Mouse (Mus musculus) mesoderm, embryonic 11.5 days (tissue): ENCODE results near the gene Slc26a9.
"Not testable (repeated sequence)": the region's sequence is repeated elsewhere in the genome, so short reads cannot be mapped to it uniquely, and the experiment has no call there.

Experiments
- DNase-seq: peaks from one replicate; pipeline ENCODE4 v3.0.0-alpha.2; 2012; ENCODE audit warnings: low read depth, low spot score

The Slc26a9 gene

GRCm38 (mm10) chr1:131765357-131766001, 21.7 kb downstream of the Slc26a9 start:
- peak; percentile 85 for DNase-seq

GRCm38 (mm10) chr1:131769296-131769695, 25.5 kb downstream of the Slc26a9 start:
- DNase-seq = no peak

GRCm38 (mm10) chr1:131770656-131771055, 26.8 kb downstream of the Slc26a9 start:
- DNase-seq = no peak

- no peak for DNase-seq
Observed at GRCm38 (mm10) chr1:131771440-131771839, 27.6 kb downstream of the Slc26a9 start.

- DNase-seq = peak; percentile 8
Observed at GRCm38 (mm10) chr1:131794591-131794990, 50.8 kb downstream of the Slc26a9 start.

- DNase-seq = no peak
Observed at GRCm38 (mm10) chr1:131795171-131795570, 51.3 kb downstream of the Slc26a9 start.

GRCm38 (mm10) chr1:131797202-131797909, 53.5 kb downstream of the Slc26a9 start, which contains the start of gene Pm20d1:
TSS of gene Pm20d1 (plus strand) at chr1:131797381.
- peak; percentile 64 for DNase-seq

GRCm38 (mm10) chr1:131800001-131800400, 56.2 kb downstream of the Slc26a9 start:
- DNase-seq = no peak

GRCm38 (mm10) chr1:131801071-131801470, 57.2 kb downstream of the Slc26a9 start:
- no peak for DNase-seq

GRCm38 (mm10) chr1:131802652-131803051, 58.8 kb downstream of the Slc26a9 start:
- no peak for DNase-seq

- no peak for DNase-seq
Observed at GRCm38 (mm10) chr1:131804166-131804565, 60.3 kb downstream of the Slc26a9 start.

- DNase-seq = no peak
Observed at GRCm38 (mm10) chr1:131808986-131809385, 65.2 kb downstream of the Slc26a9 start.

- no peak for DNase-seq
Observed at GRCm38 (mm10) chr1:131809651-131810050, 65.8 kb downstream of the Slc26a9 start.

GRCm38 (mm10) chr1:131811393-131811792, 67.6 kb downstream of the Slc26a9 start:
- no peak for DNase-seq

- no peak for DNase-seq
Observed at GRCm38 (mm10) chr1:131812006-131812405, 68.2 kb downstream of the Slc26a9 start.

- DNase-seq = no peak
Observed at GRCm38 (mm10) chr1:131812631-131813295, 68.9 kb downstream of the Slc26a9 start.

GRCm38 (mm10) chr1:131813731-131814130, 69.9 kb downstream of the Slc26a9 start:
- DNase-seq = no peak

GRCm38 (mm10) chr1:131814191-131814590, 70.4 kb downstream of the Slc26a9 start:
- DNase-seq = no peak

- DNase-seq = no peak
Observed at GRCm38 (mm10) chr1:131816886-131817285, 73.1 kb downstream of the Slc26a9 start.

- DNase-seq = not testable (repeated sequence)
Observed at GRCm38 (mm10) chr1:131820353-131820752, 76.5 kb downstream of the Slc26a9 start.

- no peak for DNase-seq
Observed at GRCm38 (mm10) chr1:131820887-131821328, 77.1 kb downstream of the Slc26a9 start.
